Mouse (Mus musculus): ENCODE measurements around the gene Spns1. TPM values are rescaled to one million over a fixed set of nuclear protein-coding genes. Genes with fewer than 3 reads are reported as not detected.
A peak's percentile ranks its signal among the peaks of the same experiment; 100 is the strongest.

Gene Spns1
- polyA plus RNA-seq, 1 experiment from 2014 or later: 18.3 TPM

GRCm38 (mm10) chr7:126350748-126351418, 26.4 kb downstream of the Spns1 start:
- 62% methylated on average over 20 of the region's 20 CpGs for WGBS (ENCODE audit: insufficient replicate concordance)
- Histone ChIP-seq H3K4me3 (ENCODE audit: low read depth, low read length) (no peak overlapping the region), H3K4me1 (ENCODE audit: control insufficient read depth, low read depth, low read length) (peaks cover 14% of the 10 kb centered on the region), H3K9me3 (replicated peaks; ENCODE audit: control insufficient read depth, low read length) (no peaks in the 10 kb centered on the region), H3K9ac (ENCODE audit: low read depth, low read length) (no peak overlapping the region), H3K27me3 (ENCODE audit: control insufficient read depth, insufficient read depth, low read depth, low read length) (no peaks in the 10 kb centered on the region), H3K27ac (ENCODE audit: low read length) (no peak overlapping the region), H3K36me3 (ENCODE audit: control insufficient read depth, insufficient read depth) (no peaks in the 10 kb centered on the region), H3K4me2 (ENCODE audit: low read depth, low read length) (no peak overlapping the region; the same call in 1 of the 2 replicates)
- ATAC-seq (ENCODE audit: low read depth): no peak

GRCm38 (mm10) chr7:126348293-126348692, 29.0 kb downstream of the Spns1 start:
- Histone ChIP-seq H3K27ac (ENCODE audit: low read length) (no peak overlapping the region), H3K9me3 (replicated peaks; ENCODE audit: control insufficient read depth, low read length) (no peaks in the 10 kb centered on the region), H3K9ac (ENCODE audit: low read depth, low read length) (no peak overlapping the region), H3K4me3 (ENCODE audit: low read depth, low read length) (no peak overlapping the region), H3K4me2 (ENCODE audit: low read depth, low read length) (no peak overlapping the region), H3K36me3 (ENCODE audit: control insufficient read depth, insufficient read depth) (no peaks in the 10 kb centered on the region), H3K27me3 (ENCODE audit: control insufficient read depth, insufficient read depth, low read depth, low read length) (no peaks in the 10 kb centered on the region), H3K4me1 (ENCODE audit: control insufficient read depth, low read depth, low read length) (peaks cover 4% of the 10 kb centered on the region; the same call in 1 of the 2 replicates)
- 11% methylated on average over 8 of the region's 8 CpGs for WGBS (ENCODE audit: insufficient replicate concordance)
- peak; percentile 65 for ATAC-seq (ENCODE audit: low read depth)

GRCm38 (mm10) chr7:126347098-126347497, 30.2 kb downstream of the Spns1 start:
- no peaks in the 10 kb centered on the region for H3K27me3 ChIP-seq (ENCODE audit: control insufficient read depth, insufficient read depth, low read depth, low read length)
- WGBS (ENCODE audit: insufficient replicate concordance): 21% methylated on average over 1 of the region's 1 CpGs
- no peaks in the 10 kb centered on the region for H3K36me3 ChIP-seq (ENCODE audit: control insufficient read depth, insufficient read depth)
- peaks cover 4% of the 10 kb centered on the region; the same call in 1 of the 2 replicates for H3K4me1 ChIP-seq (ENCODE audit: control insufficient read depth, low read depth, low read length)
- no peak overlapping the region for H3K9ac ChIP-seq (ENCODE audit: low read depth, low read length)
- no peak overlapping the region for H3K27ac ChIP-seq (ENCODE audit: low read length)
- no peak for ATAC-seq (ENCODE audit: low read depth)
- no peak overlapping the region for H3K4me2 ChIP-seq (ENCODE audit: low read depth, low read length)
- H3K9me3 ChIP-seq (replicated peaks; ENCODE audit: control insufficient read depth, low read length): no peaks in the 10 kb centered on the region
- H3K4me3 ChIP-seq (ENCODE audit: low read depth, low read length): no peak overlapping the region

- no peak overlapping the region for H3K4me2 ChIP-seq (ENCODE audit: low read depth, low read length)
- no peak overlapping the region for H3K27ac ChIP-seq (ENCODE audit: low read length)
- H3K9ac ChIP-seq (ENCODE audit: low read depth, low read length): no peak overlapping the region
- 36% methylated on average over 3 of the region's 3 CpGs for WGBS (ENCODE audit: insufficient replicate concordance)
- ATAC-seq (ENCODE audit: low read depth): no peak
- no peaks in the 10 kb centered on the region for H3K36me3 ChIP-seq (ENCODE audit: control insufficient read depth, insufficient read depth)
- no peaks in the 10 kb centered on the region for H3K9me3 ChIP-seq (replicated peaks; ENCODE audit: control insufficient read depth, low read length)
- peaks cover 4% of the 10 kb centered on the region; the same call in 1 of the 2 replicates for H3K4me1 ChIP-seq (ENCODE audit: control insufficient read depth, low read depth, low read length)
- no peak overlapping the region for H3K4me3 ChIP-seq (ENCODE audit: low read depth, low read length)
- H3K27me3 ChIP-seq (ENCODE audit: control insufficient read depth, insufficient read depth, low read depth, low read length): no peaks in the 10 kb centered on the region
These were observed 31.3 kb downstream of the Spns1 start for GRCm38 (mm10) chr7:126345969-126346368.

GRCm38 (mm10) chr7:126345557-126345956, 31.7 kb downstream of the Spns1 start:
- ATAC-seq (ENCODE audit: low read depth): 0 out of 2 replicates have a peak, but pooled peaks have one; percentile 35
- Histone ChIP-seq H3K36me3 (ENCODE audit: control insufficient read depth, insufficient read depth) (no peaks in the 10 kb centered on the region), H3K9ac (ENCODE audit: low read depth, low read length) (no peak overlapping the region), H3K27me3 (ENCODE audit: control insufficient read depth, insufficient read depth, low read depth, low read length) (no peaks in the 10 kb centered on the region), H3K4me3 (ENCODE audit: low read depth, low read length) (no peak overlapping the region), H3K4me2 (ENCODE audit: low read depth, low read length) (no peak overlapping the region), H3K27ac (ENCODE audit: low read length) (no peak overlapping the region), H3K4me1 (ENCODE audit: control insufficient read depth, low read depth, low read length) (peaks cover 4% of the 10 kb centered on the region; the same call in 1 of the 2 replicates), H3K9me3 (replicated peaks; ENCODE audit: control insufficient read depth, low read length) (no peaks in the 10 kb centered on the region)
- WGBS (ENCODE audit: insufficient replicate concordance): 59% methylated on average over 3 of the region's 3 CpGs

- no peak overlapping the region for H3K27ac ChIP-seq (ENCODE audit: low read length)
- no peaks in the 10 kb centered on the region for H3K36me3 ChIP-seq (ENCODE audit: control insufficient read depth, insufficient read depth)
- no peaks in the 10 kb centered on the region for H3K9me3 ChIP-seq (replicated peaks; ENCODE audit: control insufficient read depth, low read length)
- no peak for ATAC-seq (ENCODE audit: low read depth)
- H3K9ac ChIP-seq (ENCODE audit: low read depth, low read length): no peak overlapping the region
- no peak overlapping the region for H3K4me3 ChIP-seq (ENCODE audit: low read depth, low read length)
- H3K4me1 ChIP-seq (ENCODE audit: control insufficient read depth, low read depth, low read length): no peaks in the 10 kb centered on the region; the same call in 1 of the 2 replicates
- H3K27me3 ChIP-seq (ENCODE audit: control insufficient read depth, insufficient read depth, low read depth, low read length): no peaks in the 10 kb centered on the region
- 26% methylated on average over 6 of the region's 6 CpGs for WGBS (ENCODE audit: insufficient replicate concordance)
- H3K4me2 ChIP-seq (ENCODE audit: low read depth, low read length): no peak overlapping the region
These were observed 36.4 kb downstream of the Spns1 start for GRCm38 (mm10) chr7:126340896-126341295.

GRCm38 (mm10) chr7:126340206-126340618, 37.0 kb downstream of the Spns1 start:
- ATAC-seq (ENCODE audit: low read depth): peak; percentile 76
- WGBS (ENCODE audit: insufficient replicate concordance): 39% methylated on average over 6 of the region's 6 CpGs
- Histone ChIP-seq H3K4me3 (ENCODE audit: low read depth, low read length) (no peak overlapping the region), H3K36me3 (ENCODE audit: control insufficient read depth, insufficient read depth) (no peaks in the 10 kb centered on the region), H3K4me1 (ENCODE audit: control insufficient read depth, low read depth, low read length) (no peaks in the 10 kb centered on the region; the same call in 1 of the 2 replicates), H3K9ac (ENCODE audit: low read depth, low read length) (no peak overlapping the region), H3K27ac (ENCODE audit: low read length) (no peak overlapping the region), H3K27me3 (ENCODE audit: control insufficient read depth, insufficient read depth, low read depth, low read length) (no peaks in the 10 kb centered on the region), H3K9me3 (replicated peaks; ENCODE audit: control insufficient read depth, low read length) (no peaks in the 10 kb centered on the region), H3K4me2 (ENCODE audit: low read depth, low read length) (no peak overlapping the region)

GRCm38 (mm10) chr7:126339521-126339971, 37.7 kb downstream of the Spns1 start:
- ATAC-seq (ENCODE audit: low read depth): no peak
- H3K27me3 ChIP-seq (ENCODE audit: control insufficient read depth, insufficient read depth, low read depth, low read length): no peaks in the 10 kb centered on the region
- H3K4me1 ChIP-seq (ENCODE audit: control insufficient read depth, low read depth, low read length): no peaks in the 10 kb centered on the region; the same call in 1 of the 2 replicates
- no peaks in the 10 kb centered on the region for H3K36me3 ChIP-seq (ENCODE audit: control insufficient read depth, insufficient read depth)
- H3K9me3 ChIP-seq (replicated peaks; ENCODE audit: control insufficient read depth, low read length): no peaks in the 10 kb centered on the region
- no peak overlapping the region for H3K27ac ChIP-seq (ENCODE audit: low read length)
- no peak overlapping the region for H3K9ac ChIP-seq (ENCODE audit: low read depth, low read length)
- no peak overlapping the region for H3K4me2 ChIP-seq (ENCODE audit: low read depth, low read length)
- no peak overlapping the region for H3K4me3 ChIP-seq (ENCODE audit: low read depth, low read length)
- 65% methylated on average over 8 of the region's 8 CpGs for WGBS (ENCODE audit: insufficient replicate concordance)

GRCm38 (mm10) chr7:126338906-126339305, 38.3 kb downstream of the Spns1 start:
- Histone ChIP-seq H3K36me3 (ENCODE audit: control insufficient read depth, insufficient read depth) (no peaks in the 10 kb centered on the region), H3K27me3 (ENCODE audit: control insufficient read depth, insufficient read depth, low read depth, low read length) (no peaks in the 10 kb centered on the region), H3K9ac (ENCODE audit: low read depth, low read length) (no peak overlapping the region), H3K4me3 (ENCODE audit: low read depth, low read length) (no peak overlapping the region), H3K4me2 (ENCODE audit: low read depth, low read length) (no peak overlapping the region), H3K9me3 (replicated peaks; ENCODE audit: control insufficient read depth, low read length) (no peaks in the 10 kb centered on the region), H3K27ac (ENCODE audit: low read length) (no peak overlapping the region), H3K4me1 (ENCODE audit: control insufficient read depth, low read depth, low read length) (no peaks in the 10 kb centered on the region; the same call in 1 of the 2 replicates)
- no peak for ATAC-seq (ENCODE audit: low read depth)
- 67% methylated on average over 8 of the region's 8 CpGs for whole genome bisulfite sequencing (ENCODE audit: insufficient replicate concordance)
